Mouse (Mus musculus) kidney, postnatal 0 days (tissue): ENCODE data around the gene Tbx2. TPM values are rescaled to one million over a fixed set of nuclear protein-coding genes. Genes with fewer than 3 reads are reported as not detected.
A peak's percentile ranks its signal among the peaks of the same experiment; 100 is the strongest.

Source experiments
- ATAC-seq: fragments of 200-750 bp; cut with Nextera tagmentation; replicated peaks from 2 replicates; pipeline ENCODE4 v1.8.0; 2017; ENCODE audit warnings: low read depth, moderate number of reproducible peaks, moderate TSS enrichment, moderate library complexity; ENCODE audit not compliant: low FRiP score
- DNase-seq: peaks from one replicate; pipeline ENCODE4 v3.0.0-alpha.2; 2016; ENCODE audit warnings: low spot score
- H3K27ac ChIP-seq: fragments of 300-500 bp; sonication (generic); 2 replicates; pipeline ENCODE4 v1.5.1; 2014; ENCODE audit warnings: mild to moderate bottlenecking
- H3K27me3 ChIP-seq: fragments of 300-500 bp; sonication (generic); 2 replicates; pipeline ENCODE4 v1.6.1; 2014; ENCODE audit warnings: low read length, mixed read lengths; ENCODE audit not compliant: insufficient read depth
- H3K36me3 ChIP-seq: fragments of 300-500 bp; sonication (generic); 2 replicates; pipeline ENCODE4 v1.6.1; 2014; ENCODE audit warnings: low read length, mixed read lengths; ENCODE audit not compliant: insufficient read depth
- H3K4me1 ChIP-seq: fragments of 300-500 bp; sonication (generic); replicated peaks from 2 replicates; pipeline ENCODE4 v1.6.1; 2014; ENCODE audit warnings: antibody characterized with exemption, low read length, mixed read lengths; ENCODE audit not compliant: insufficient read depth
- H3K4me2 ChIP-seq: fragments of 300-500 bp; sonication (generic); 2 replicates; pipeline ENCODE4 v1.6.1; 2014; ENCODE audit warnings: mild to moderate bottlenecking, low read length, moderate library complexity, mixed read lengths
- H3K4me3 ChIP-seq: fragments of 300-500 bp; sonication (generic); replicated peaks from 2 replicates; pipeline ENCODE4 v1.5.1; 2014; ENCODE audit warnings: low read depth, low read length
- H3K9ac ChIP-seq: fragments of 300-500 bp; sonication (generic); 2 replicates; pipeline ENCODE4 v1.6.1; 2014; ENCODE audit warnings: low read depth, low read length
- H3K9me3 ChIP-seq: fragments of 300-500 bp; sonication (generic); replicated peaks from 2 replicates; pipeline ENCODE4 v1.6.1; 2016; ENCODE audit warnings: low read length, inconsistent platforms, mixed read lengths
- CTCF ChIP-seq: IDR thresholded peaks from 2 replicates; pipeline ENCODE4 v1.5.1; 2016; ENCODE audit warnings: antibody characterized with exemption, low read depth, mild to moderate bottlenecking, moderate library complexity
- WGBS: fragments of 180-500 bp; shearing (Covaris S2); extraction: QIAGEN DNeasy Blood & Tissue Kit; methylation state at CpG from one replicate; pipeline ENCODE4 v1.1.7; 2014; 5-methylcytosine and 5-hydroxymethylcytosine counted together
- polyA plus RNA-seq: library from polyadenylated mRNA; unstranded; fragments of >200 nt; fragmentation: Nextera tagmentation; extraction: Ambion mirVana; gene quantifications from 2 replicates; pipeline ENCODE4 v1.2.1, GENCODE M21; 2015

The Tbx2 gene
- polyA plus RNA-seq, 1 experiment from 2014 or later: 22.5 TPM

- Histone ChIP-seq H3K9me3 (no peaks in the 10 kb centered on the region), H3K36me3 (peaks cover 31% of the 10 kb centered on the region; the same call in 1 of the 2 replicates), H3K4me1 (peaks cover 4% of the 10 kb centered on the region; the same call in 1 of the 2 replicates), H3K9ac (peak overlapping the region; percentile 85), H3K27me3 (no peaks in the 10 kb centered on the region), H3K27ac (peak overlapping the region; percentile 96), H3K4me3 (peak overlapping the region; percentile 65), H3K4me2 (peak overlapping the region; percentile 72)
- ATAC-seq (no peak), DNase-seq (no peak)
- TF ChIP-seq CTCF: no peak
- 9% methylated on average over 18 of the region's 18 CpGs for WGBS
Observed at GRCm38 (mm10) chr11:85837291-85837647, 4.9 kb downstream of the Tbx2 start.

- no peaks in the 10 kb centered on the region for H3K9me3 ChIP-seq
- H3K4me3 ChIP-seq: peak overlapping the region; percentile 65
- WGBS: 5% methylated on average over 67 of the region's 67 CpGs
- peak; percentile 49 for DNase-seq
- peaks cover 31% of the 10 kb centered on the region; the same call in 1 of the 2 replicates for H3K36me3 ChIP-seq
- peak overlapping the region; percentile 85 for H3K9ac ChIP-seq
- peak overlapping the region; percentile 96 for H3K27ac ChIP-seq
- no peaks in the 10 kb centered on the region for H3K27me3 ChIP-seq
- ATAC-seq: no peak
- H3K4me2 ChIP-seq: peak overlapping the region; percentile 72
- no peak for TF ChIP-seq CTCF
- H3K4me1 ChIP-seq: peaks cover 4% of the 10 kb centered on the region; the same call in 1 of the 2 replicates
Observed at GRCm38 (mm10) chr11:85837648-85838423, 5.5 kb downstream of the Tbx2 start.

GRCm38 (mm10) chr11:85838424-85839257 lies 6.3 kb downstream of the Tbx2 start:
- H3K4me2 ChIP-seq: peak overlapping the region; percentile 72
- peaks cover 10% of the 10 kb centered on the region; the same call in 1 of the 2 replicates for H3K4me1 ChIP-seq
- peaks cover 31% of the 10 kb centered on the region; the same call in 1 of the 2 replicates for H3K36me3 ChIP-seq
- H3K27ac ChIP-seq: peak overlapping the region; percentile 96
- no peak for TF ChIP-seq CTCF
- peak overlapping the region; percentile 65 for H3K4me3 ChIP-seq
- DNase-seq (peak; percentile 45), ATAC-seq (no peak)
- no peaks in the 10 kb centered on the region for H3K27me3 ChIP-seq
- whole genome bisulfite sequencing: 21% methylated on average over 20 of the region's 20 CpGs
- H3K9me3 ChIP-seq: no peaks in the 10 kb centered on the region
- H3K9ac ChIP-seq: peak overlapping the region; percentile 85

GRCm38 (mm10) chr11:85839258-85840030 lies 7.1 kb downstream of the Tbx2 start:
- peaks cover 31% of the 10 kb centered on the region; the same call in 1 of the 2 replicates for H3K36me3 ChIP-seq
- no peak for TF ChIP-seq CTCF

GRCm38 (mm10) chr11:85840031-85840802 lies 7.9 kb downstream of the Tbx2 start:
- 25% methylated on average over 27 of the region's 27 CpGs for WGBS
- H3K27ac ChIP-seq: peak overlapping the region; percentile 75
- no peak for ATAC-seq
- no peaks in the 10 kb centered on the region for H3K9me3 ChIP-seq
- peaks cover 31% of the 10 kb centered on the region; the same call in 1 of the 2 replicates for H3K36me3 ChIP-seq
- peak overlapping the region; percentile 65 for H3K4me3 ChIP-seq
- H3K27me3 ChIP-seq: no peaks in the 10 kb centered on the region
- DNase-seq: no peak
- TF ChIP-seq CTCF: no peak
- peak overlapping the region; percentile 72 for H3K4me2 ChIP-seq
- H3K4me1 ChIP-seq: peaks cover 15% of the 10 kb centered on the region; the same call in 1 of the 2 replicates
- H3K9ac ChIP-seq: peak overlapping the region; percentile 85

More at GRCm38 (mm10) chr11:85839258-85840030, 7.1 kb downstream of the Tbx2 start:
- H3K9ac ChIP-seq: peak overlapping the region; percentile 85
- ATAC-seq (no peak), DNase-seq (no peak)
- peak overlapping the region; percentile 75 for H3K27ac ChIP-seq
- H3K4me3 ChIP-seq: peak overlapping the region; percentile 65
- peak overlapping the region; percentile 72 for H3K4me2 ChIP-seq
- H3K9me3 ChIP-seq: no peaks in the 10 kb centered on the region
- H3K27me3 ChIP-seq: no peaks in the 10 kb centered on the region
- peaks cover 12% of the 10 kb centered on the region; the same call in 1 of the 2 replicates for H3K4me1 ChIP-seq
- WGBS: 31% methylated on average over 7 of the region's 7 CpGs
